Mouse (Mus musculus) ES-E14 (cell line): ENCODE results near the gene Dlec1.

ENCODE experiments used
- CHD2 ChIP-seq: IDR thresholded peaks from 2 replicates; pipeline ENCODE4 v1.6.1; 2014; ENCODE audit warnings: mild to moderate bottlenecking, low read depth, low read length, inconsistent platforms
- HCFC1 ChIP-seq: IDR thresholded peaks from 2 replicates; pipeline ENCODE4 v1.6.1; 2012; ENCODE audit warnings: low read length, inconsistent platforms, borderline replicate concordance; ENCODE audit not compliant: insufficient read depth
- MAFK ChIP-seq: IDR thresholded peaks from 2 replicates; pipeline ENCODE4 v1.6.1; 2014; ENCODE audit warnings: mild to moderate bottlenecking, low read depth, low read length, inconsistent platforms; ENCODE audit not compliant: insufficient read depth
- ZC3H11A ChIP-seq: IDR thresholded peaks from 2 replicates; pipeline ENCODE4 v1.6.1; 2012; ENCODE audit warnings: low read depth, mild to moderate bottlenecking, inconsistent platforms, low read length, borderline replicate concordance
- ZNF384 ChIP-seq: IDR thresholded peaks from 2 replicates; pipeline ENCODE4 v1.6.1; 2012; ENCODE audit warnings: low read depth, low read length, inconsistent platforms

GRCm38 (mm10) chr9:119091581-119092310, 10.5 kb upstream of the Dlec1 start:
- TF ChIP-seq ZNF384 (no peak), ZC3H11A (no peak), MAFK (no peak), CHD2 (no peak), HCFC1 (no peak)
